Mouse (Mus musculus) liver, embryonic 14.5 days (tissue): Measurements from ENCODE around the gene Cxcl14.

Experiments
- CTCF ChIP-seq: IDR thresholded peaks from 2 replicates; pipeline ENCODE4 v1.5.1; 2016; ENCODE audit warnings: antibody characterized with exemption, low read depth, control low read depth
- EP300 ChIP-seq: IDR thresholded peaks from 2 replicates; pipeline ENCODE4 v1.6.1; 2016; ENCODE audit warnings: antibody characterized with exemption, low read depth

DNA sequence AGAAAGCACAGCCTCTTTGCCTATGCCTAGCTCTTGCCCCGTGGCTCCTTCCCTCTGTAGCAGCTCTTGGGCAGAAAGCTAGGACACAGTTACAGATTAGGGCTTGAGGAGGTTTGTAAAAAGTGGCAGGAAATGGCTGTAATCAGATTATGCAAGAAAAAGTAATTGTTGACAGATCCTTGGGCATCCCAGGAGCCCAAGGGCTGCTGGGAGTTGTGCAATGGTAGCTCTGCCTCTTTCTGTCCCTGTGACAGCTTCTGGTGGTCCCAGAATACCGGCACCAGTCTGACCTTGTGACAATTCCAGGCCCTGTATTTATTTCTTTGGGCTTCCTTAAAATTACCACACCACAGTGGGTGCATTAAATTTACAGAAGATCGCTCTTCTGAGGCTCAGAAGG lies 43.0 kb downstream of the Cxcl14 start:
- TF ChIP-seq CTCF (no peak), EP300 (no peak)
